Comparison of ENCODE assay signal across 9 mouse cellular contexts in the genomic region with DNA sequence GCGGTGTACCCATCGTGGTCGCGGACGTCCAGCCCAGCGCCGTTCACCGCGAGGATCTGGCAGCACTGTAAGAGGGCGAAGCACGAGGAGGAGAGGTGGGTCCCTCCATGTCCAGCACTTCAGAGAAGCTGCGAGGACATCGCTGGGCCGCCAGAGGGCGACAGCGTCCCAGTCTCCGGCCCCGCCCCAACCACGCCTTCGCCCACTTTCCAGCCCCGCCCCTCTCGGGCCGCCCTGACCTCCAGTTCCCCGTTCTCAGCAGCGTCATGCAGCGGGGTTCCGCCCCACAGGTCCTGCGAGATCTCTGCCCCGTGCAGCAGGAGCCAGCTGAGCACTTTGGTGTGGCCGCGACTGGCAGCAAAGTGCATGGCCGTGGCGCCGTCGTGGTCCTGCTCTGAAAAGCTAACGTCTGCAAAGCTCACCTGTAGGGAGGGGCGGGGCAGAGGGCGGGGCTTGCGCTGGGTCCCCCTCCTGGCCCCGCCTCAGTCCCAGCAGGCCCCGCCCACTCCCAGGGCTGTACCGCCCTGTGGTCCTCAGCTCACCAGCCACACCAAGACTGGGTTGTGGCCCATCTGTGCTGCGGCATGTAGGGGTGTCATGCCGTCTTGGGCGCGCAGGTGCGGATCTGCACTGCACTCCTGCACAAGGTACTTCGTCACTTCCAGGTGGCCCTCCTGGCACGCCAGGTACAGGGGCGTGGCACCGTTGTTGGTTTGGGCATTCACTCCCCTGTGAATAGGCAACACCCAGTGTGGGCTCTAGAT. TPM values are rescaled to one million over a fixed set of nuclear protein-coding genes. Genes with fewer than 3 reads are reported as not detected.
DNase-seq lines count a peak whose midpoint lies in the region; ATAC-seq lines count a peak whose summit lies in the region.
"Had no signal": no experiment of that assay in that cellular context is flagged by ENCODE, and none has a peak within 500 bp of the region (broad histone marks: within the 10 kb centered on the region; RNA-seq: fewer than 3 reads in every experiment).

No protein-coding gene starts in this region.

- H3K27ac ChIP-seq in hindbrain, embryonic 12.5 days = no peak overlapping the region
- H3K27ac ChIP-seq: macrophage had no signal

- peak overlapping the region; percentile 56 for H3K4me2 ChIP-seq in hindbrain, embryonic 12.5 days (replicated peaks)

- peak; percentile 93 for DNase-seq in Muller cell, postnatal 12 days (ENCODE audit: inconsistent ontology term)
- DNase-seq in cerebellum, adult 9-10 months = peak; percentile 80
- peak; percentile 74 to 76 for DNase-seq in layer of hippocampus, postnatal 36 days
- peak; percentile 89 for DNase-seq in lung, postnatal 25 days (ENCODE audit: low spot score)
- DNase-seq in retina, adult 2 months (ENCODE audit: low read depth, low spot score) = peak; percentile 78
- DNase-seq in thymus, postnatal 4 days = peak; percentile 89

- WGBS in hindbrain, embryonic 12.5 days = 3% methylated on average over 50 of the region's 51 CpGs

- peak; percentile 32 for ATAC-seq in frontal cortex, adult (ENCODE audit: low TSS enrichment)
- peak; percentile 69 for ATAC-seq in hindbrain, embryonic 12.5 days (ENCODE audit: low FRiP score)

- peaks cover 11% of the 10 kb centered on the region for H3K4me1 ChIP-seq in hindbrain, embryonic 12.5 days

- no peaks in the 10 kb centered on the region for H3K36me3 ChIP-seq in hindbrain, embryonic 12.5 days

- H3K9ac ChIP-seq in hindbrain, embryonic 12.5 days = no peak overlapping the region

- no peaks in the 10 kb centered on the region for H3K9me3 ChIP-seq in hindbrain, embryonic 12.5 days (replicated peaks)

- peak overlapping the region; percentile 36 for H3K4me3 ChIP-seq in hindbrain, embryonic 12.5 days

- peaks cover 71% of the 10 kb centered on the region for H3K27me3 ChIP-seq in hindbrain, embryonic 12.5 days

RNA-seq across cellular contexts. Expression of a gene that starts 13.5 kb away (rescaled TPM):
- 0.82 and 2.3 TPM in 2 replicates for polyA plus RNA-seq in hindbrain, embryonic 12.5 days (2016; fragmentation: Nextera tagmentation; extraction: Ambion mirVana)
- total RNA-seq in layer of hippocampus, postnatal 36 days (2021) = 1 to 10 TPM; 1.4 to 1.5 TPM

RNA-seq across cellular contexts. Expression of a gene that starts 20.0 kb away (rescaled TPM):
- polyA plus RNA-seq in hindbrain, embryonic 12.5 days (2016; fragmentation: Nextera tagmentation; extraction: Ambion mirVana) = 2.4 and 2.9 TPM in 2 replicates
- not detected for total RNA-seq in layer of hippocampus, postnatal 36 days (2021)

RNA-seq across cellular contexts. Expression of a gene that starts 22.9 kb away (rescaled TPM):
- 0.59 and 0.74 TPM in 2 replicates for polyA plus RNA-seq in hindbrain, embryonic 12.5 days (2016; fragmentation: Nextera tagmentation; extraction: Ambion mirVana)
- total RNA-seq in layer of hippocampus, postnatal 36 days (2021) = 10 to 100 TPM; 46.5 to 65.3 TPM

RNA-seq across cellular contexts. Expression of a gene that starts 39.3 kb away (rescaled TPM):
- polyA plus RNA-seq in hindbrain, embryonic 12.5 days (2016; fragmentation: Nextera tagmentation; extraction: Ambion mirVana) = 128 and 132 TPM in 2 replicates
- 100 to 1,000 TPM; 331 to 345 TPM for total RNA-seq in layer of hippocampus, postnatal 36 days (2021)
